Mouse (Mus musculus) intestine, postnatal 0 days (tissue): ENCODE data around the gene Slc35g3. TPM values are rescaled to one million over a fixed set of nuclear protein-coding genes. Genes with fewer than 3 reads are reported as not detected.

ENCODE experiments used
- ATAC-seq: fragments of 200-750 bp; cut with Nextera tagmentation; 2 replicates; pipeline ENCODE4 v1.8.0; 2017; ENCODE audit warnings: mild to moderate bottlenecking, moderate TSS enrichment, moderate library complexity
- H3K27ac ChIP-seq: fragments of 300-500 bp; sonication (generic); 2 replicates; pipeline ENCODE4 v1.5.1; 2014; ENCODE audit warnings: mild to moderate bottlenecking, low read depth, low read length, moderate library complexity
- H3K27me3 ChIP-seq: fragments of 300-500 bp; sonication (generic); replicated peaks from 2 replicates; pipeline ENCODE4 v1.6.1; 2014; ENCODE audit warnings: low read length, mixed read lengths; ENCODE audit not compliant: control insufficient read depth, insufficient read depth
- H3K36me3 ChIP-seq: fragments of 300-500 bp; sonication (generic); 2 replicates; pipeline ENCODE4 v1.6.1; 2014; ENCODE audit warnings: mild to moderate bottlenecking, moderate library complexity; ENCODE audit not compliant: control insufficient read depth, insufficient read depth
- H3K4me1 ChIP-seq: fragments of 300-500 bp; sonication (generic); replicated peaks from 2 replicates; pipeline ENCODE4 v1.6.1; 2014; ENCODE audit warnings: antibody characterized with exemption, low read length, mixed read lengths; ENCODE audit not compliant: control insufficient read depth, insufficient read depth
- H3K4me2 ChIP-seq: fragments of 300-500 bp; sonication (generic); replicated peaks from 2 replicates; pipeline ENCODE4 v1.6.1; 2014; ENCODE audit warnings: low read depth, mild to moderate bottlenecking, moderate library complexity
- H3K4me3 ChIP-seq: fragments of 300-500 bp; sonication (generic); 2 replicates; pipeline ENCODE4 v1.5.1; 2014; ENCODE audit warnings: low read depth, low read length
- H3K9ac ChIP-seq: fragments of 300-500 bp; sonication (generic); 2 replicates; pipeline ENCODE4 v1.6.1; 2014; ENCODE audit warnings: mild to moderate bottlenecking, low read depth, low read length
- H3K9me3 ChIP-seq: fragments of 300-500 bp; sonication (generic); 2 replicates; pipeline ENCODE4 v1.6.1; 2016; ENCODE audit warnings: mixed run types; ENCODE audit not compliant: control insufficient read depth
- CTCF ChIP-seq: sonication (generic); IDR thresholded peaks from 2 replicates; pipeline ENCODE4 v1.5.1; 2016; ENCODE audit warnings: low read depth, mild to moderate bottlenecking, control low read depth, antibody characterized with exemption, moderate library complexity
- WGBS: fragments of 180-500 bp; shearing (Covaris S2); extraction: QIAGEN DNeasy Blood & Tissue Kit; methylation state at CpG from one replicate; pipeline ENCODE4 v1.1.7; 2014; 5-methylcytosine and 5-hydroxymethylcytosine counted together
- polyA plus RNA-seq: library from polyadenylated mRNA; unstranded; fragments of >200 nt; fragmentation: Nextera tagmentation; extraction: Ambion mirVana; gene quantifications from 2 replicates; pipeline ENCODE4 v1.2.1, GENCODE M21; 2015

Gene Slc35g3
- 0.09 and 0.12 TPM in 2 replicates for polyA plus RNA-seq

- ATAC-seq, result no peak
- Histone ChIP-seq H3K4me3 (no peak within 1 kb of the TSS), H3K27ac (no peak within 1 kb of the TSS), H3K4me2 (no peak within 1 kb of the TSS), H3K27me3 (no peaks in the 10 kb centered on the region), H3K9ac (no peak within 1 kb of the TSS), H3K4me1 (peaks cover 5% of the 10 kb centered on the region; the same call in 1 of the 2 replicates), H3K9me3 (no peaks in the 10 kb centered on the region), H3K36me3 (no peaks in the 10 kb centered on the region)
- TF ChIP-seq CTCF, result no peak
- 67% methylated on average over 1 of the region's 1 CpGs for WGBS
Observed at GRCm38 (mm10) chr11:69761868-69762267, at the start of gene Slc35g3. Gene Slc35g3 (minus strand): TSS chr11:69761968.

- H3K4me2 ChIP-seq, result no peak overlapping the region
- no peaks in the 10 kb centered on the region for H3K27me3 ChIP-seq
- no peaks in the 10 kb centered on the region for H3K4me1 ChIP-seq
- H3K4me3 ChIP-seq, result no peak overlapping the region
- H3K36me3 ChIP-seq, result no peaks in the 10 kb centered on the region
- no peak overlapping the region for H3K9ac ChIP-seq
- 0 out of 2 replicates have a peak, but pooled peaks have one; percentile 16 for TF ChIP-seq CTCF
- H3K9me3 ChIP-seq, result no peaks in the 10 kb centered on the region
- no peak overlapping the region for H3K27ac ChIP-seq
- no peak for ATAC-seq
Observed at GRCm38 (mm10) chr11:69810280-69810679, 48.5 kb upstream of the Slc35g3 start.

GRCm38 (mm10) chr11:69807641-69808040, 45.9 kb upstream of the Slc35g3 start:
- Histone ChIP-seq H3K9me3 (no peaks in the 10 kb centered on the region), H3K4me2 (no peak overlapping the region), H3K27me3 (no peaks in the 10 kb centered on the region), H3K9ac (no peak overlapping the region), H3K4me3 (no peak overlapping the region), H3K4me1 (no peaks in the 10 kb centered on the region), H3K27ac (no peak overlapping the region), H3K36me3 (no peaks in the 10 kb centered on the region)
- TF ChIP-seq CTCF, result no peak
- ATAC-seq, result no peak
- 55% methylated on average over 2 of the region's 2 CpGs for WGBS

- H3K9me3 ChIP-seq, result no peaks in the 10 kb centered on the region
- 83% methylated on average over 4 of the region's 4 CpGs for WGBS
- no peak overlapping the region for H3K9ac ChIP-seq
- no peak overlapping the region for H3K4me2 ChIP-seq
- no peak for ATAC-seq
- H3K4me3 ChIP-seq, result no peak overlapping the region
- 0 out of 2 replicates have a peak, but pooled peaks cover 2% of the 10 kb centered on the region for H3K27me3 ChIP-seq
- no peaks in the 10 kb centered on the region for H3K36me3 ChIP-seq
- TF ChIP-seq CTCF, result peak; percentile 39
- H3K27ac ChIP-seq, result no peak overlapping the region
- H3K4me1 ChIP-seq, result peaks cover 4% of the 10 kb centered on the region; the same call in 1 of the 2 replicates
Observed at GRCm38 (mm10) chr11:69806378-69806777, 44.6 kb upstream of the Slc35g3 start.

- peak; percentile 24; the same call in 1 of the 2 replicates for TF ChIP-seq CTCF
- WGBS, result 12% methylated on average over 29 of the region's 29 CpGs
- peak; percentile 64 for ATAC-seq
- peaks cover 12% of the 10 kb centered on the region; the same call in 1 of the 2 replicates for H3K27me3 ChIP-seq
- no peaks in the 10 kb centered on the region for H3K9me3 ChIP-seq
- peak within 1 kb of the TSS; percentile 90 for H3K4me2 ChIP-seq
- H3K27ac ChIP-seq, result peak within 1 kb of the TSS; percentile 55
- H3K4me1 ChIP-seq, result peaks cover 13% of the 10 kb centered on the region; the same call in 1 of the 2 replicates
- H3K9ac ChIP-seq, result peak within 1 kb of the TSS; percentile 46
- peak within 1 kb of the TSS; percentile 55 for H3K4me3 ChIP-seq
- no peaks in the 10 kb centered on the region for H3K36me3 ChIP-seq
Observed at GRCm38 (mm10) chr11:69804972-69805909, 43.5 kb upstream of the Slc35g3 start, which contains the start of gene Tmem102. Gene Tmem102 (minus strand): TSS chr11:69805624.

- H3K4me1 ChIP-seq, result peaks cover 13% of the 10 kb centered on the region; the same call in 1 of the 2 replicates
- peaks cover 13% of the 10 kb centered on the region; the same call in 1 of the 2 replicates for H3K27me3 ChIP-seq
Observed at GRCm38 (mm10) chr11:69804652-69804940, 42.8 kb upstream of the Slc35g3 start.

More at GRCm38 (mm10) chr11:69804652-69804940, 42.8 kb upstream of the Slc35g3 start:
- H3K9ac ChIP-seq, result peak overlapping the region; percentile 38
- peak overlapping the region; percentile 55 for H3K4me3 ChIP-seq
- no peaks in the 10 kb centered on the region for H3K36me3 ChIP-seq
- H3K9me3 ChIP-seq, result no peaks in the 10 kb centered on the region
- no peak for TF ChIP-seq CTCF
- peak overlapping the region; percentile 90 for H3K4me2 ChIP-seq
- ATAC-seq, result no peak
- peak overlapping the region; percentile 55 for H3K27ac ChIP-seq
- 9% methylated on average over 12 of the region's 12 CpGs for WGBS
